Mouse (Mus musculus) ovary, adult 18-20 months (tissue): ENCODE measurements around the gene Tbx3.

Experiments used
- DNase-seq: peaks from one replicate; pipeline ENCODE4 v3.0.0; 2022; ENCODE audit warnings: low spot score, mixed read lengths

The Tbx3 gene

GRCm38 (mm10) chr5:119680329-119681010 lies 10.0 kb downstream of the Tbx3 start:
- DNase-seq = no peak

DNA sequence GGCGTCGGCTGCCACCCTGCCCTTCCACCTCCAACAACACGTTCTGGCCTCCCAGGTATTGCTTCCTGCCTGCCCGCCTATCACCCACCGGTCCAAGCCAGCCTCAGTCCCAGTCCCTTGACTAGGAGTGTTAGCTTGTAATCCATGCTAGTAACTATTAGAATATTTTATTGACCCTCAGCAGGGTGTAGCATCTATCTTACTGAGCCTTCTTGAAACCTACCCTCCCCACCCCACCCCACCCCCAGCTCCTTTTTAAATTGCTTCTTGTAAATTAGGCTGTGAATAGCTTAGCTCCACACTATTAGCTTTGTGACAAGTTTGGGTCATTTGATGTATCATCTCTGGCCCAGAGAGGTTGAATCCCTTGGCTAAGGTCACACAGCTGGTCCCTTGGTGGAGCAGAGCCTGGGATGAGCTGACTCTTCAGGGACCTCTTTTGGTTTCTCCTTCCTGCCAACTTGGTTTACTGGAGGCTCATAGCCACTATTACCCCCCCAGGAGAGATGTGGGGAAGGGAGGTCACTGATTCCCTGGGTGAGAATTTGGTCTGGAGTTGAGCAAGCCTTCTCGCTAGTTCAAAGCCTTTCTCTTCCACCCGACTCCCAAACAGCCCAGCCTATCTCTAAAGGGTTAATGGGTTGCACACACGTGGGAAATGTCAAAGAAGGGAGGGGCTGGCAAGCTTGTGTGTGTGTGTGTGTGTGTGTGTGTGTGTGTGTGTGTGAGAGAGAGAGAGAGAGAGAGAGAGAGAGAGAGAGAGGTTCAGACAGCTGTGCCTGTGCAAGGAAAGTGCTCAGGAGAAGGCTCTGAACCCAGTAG lies 10.8 kb downstream of the Tbx3 start:
- DNase-seq = no peak

DNA sequence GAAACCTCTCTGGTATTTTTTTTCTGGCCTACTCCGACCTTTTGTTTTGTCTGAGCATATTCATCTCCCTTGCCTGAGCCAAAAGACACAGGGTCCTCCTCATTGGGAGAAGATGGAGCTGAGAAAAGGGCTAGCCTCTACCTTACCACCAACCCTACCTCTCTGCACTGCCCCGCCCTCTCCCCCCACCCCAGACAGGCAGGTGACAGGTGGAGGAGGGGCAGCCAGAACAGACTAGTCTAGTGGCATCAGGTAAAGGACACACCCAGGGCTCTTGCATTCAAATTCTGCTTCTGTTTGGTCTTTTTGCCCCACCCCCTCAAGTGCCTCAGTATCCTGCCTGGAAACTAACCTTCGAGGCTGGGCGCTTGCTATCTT lies 11.4 kb downstream of the Tbx3 start:
- no peak for DNase-seq

GRCm38 (mm10) chr5:119682646-119683515 lies 12.4 kb downstream of the Tbx3 start:
- no peak for DNase-seq

DNA sequence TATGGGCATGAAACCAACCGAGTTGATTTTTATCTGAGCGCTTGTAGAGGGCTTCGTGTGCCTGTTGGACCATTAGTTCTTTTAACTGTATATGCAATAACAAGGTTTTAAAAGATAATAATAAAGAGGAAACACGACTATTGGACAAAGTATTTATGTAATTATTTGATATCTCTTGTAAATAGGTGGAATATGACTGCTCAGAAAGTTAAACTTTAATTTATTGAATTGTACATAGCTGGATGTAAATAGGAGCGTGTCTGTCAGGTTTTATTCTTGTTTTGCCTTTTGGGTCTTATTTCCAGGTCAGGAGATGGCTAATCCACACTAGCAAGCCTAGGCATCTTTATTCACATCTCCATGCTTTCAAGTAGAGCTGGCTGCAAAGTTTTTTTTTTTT lies 13.4 kb downstream of the Tbx3 start:
- DNase-seq = no peak

- DNase-seq = no peak
These were observed 14.4 kb downstream of the Tbx3 start for GRCm38 (mm10) chr5:119684701-119685391.

- no peak for DNase-seq
These were observed 15.2 kb downstream of the Tbx3 start for GRCm38 (mm10) chr5:119685446-119686198.

DNA sequence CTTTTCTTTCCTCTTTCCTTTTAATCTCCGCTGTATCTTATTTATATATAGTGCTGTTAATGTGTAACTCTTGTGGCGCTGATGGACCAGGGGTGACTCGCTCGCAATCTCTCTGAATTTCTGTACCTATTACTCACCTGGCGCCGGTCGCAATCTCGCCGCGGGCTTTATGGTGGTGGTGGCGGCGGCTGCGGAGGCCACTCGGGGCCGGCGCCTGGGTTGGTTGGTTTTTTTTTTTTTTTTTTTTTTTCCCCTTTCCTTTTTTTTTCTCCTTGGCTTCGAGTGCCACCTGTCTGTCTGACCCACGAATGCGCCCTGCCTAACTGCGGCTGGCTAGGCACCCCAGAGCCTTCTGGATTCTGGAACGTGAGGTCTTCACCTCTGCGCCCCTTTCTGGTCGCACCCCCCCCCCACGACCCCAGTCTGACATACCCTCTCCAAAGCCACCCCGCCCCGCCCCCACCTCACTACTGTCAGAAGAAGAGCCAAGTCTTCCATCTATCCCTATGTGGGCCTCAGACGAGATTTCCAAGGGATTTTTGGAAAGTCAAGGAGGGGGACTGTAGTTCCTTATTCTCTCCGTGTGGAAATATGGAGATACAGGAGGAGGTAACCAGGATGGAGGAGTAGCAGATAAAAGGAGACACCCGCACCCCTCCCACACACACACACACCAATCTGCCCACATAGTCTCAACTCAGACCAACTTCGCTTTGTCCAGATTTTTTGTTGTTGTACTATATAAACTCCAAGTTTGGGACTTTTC lies 15.9 kb downstream of the Tbx3 start:
- no peak for DNase-seq

DNA sequence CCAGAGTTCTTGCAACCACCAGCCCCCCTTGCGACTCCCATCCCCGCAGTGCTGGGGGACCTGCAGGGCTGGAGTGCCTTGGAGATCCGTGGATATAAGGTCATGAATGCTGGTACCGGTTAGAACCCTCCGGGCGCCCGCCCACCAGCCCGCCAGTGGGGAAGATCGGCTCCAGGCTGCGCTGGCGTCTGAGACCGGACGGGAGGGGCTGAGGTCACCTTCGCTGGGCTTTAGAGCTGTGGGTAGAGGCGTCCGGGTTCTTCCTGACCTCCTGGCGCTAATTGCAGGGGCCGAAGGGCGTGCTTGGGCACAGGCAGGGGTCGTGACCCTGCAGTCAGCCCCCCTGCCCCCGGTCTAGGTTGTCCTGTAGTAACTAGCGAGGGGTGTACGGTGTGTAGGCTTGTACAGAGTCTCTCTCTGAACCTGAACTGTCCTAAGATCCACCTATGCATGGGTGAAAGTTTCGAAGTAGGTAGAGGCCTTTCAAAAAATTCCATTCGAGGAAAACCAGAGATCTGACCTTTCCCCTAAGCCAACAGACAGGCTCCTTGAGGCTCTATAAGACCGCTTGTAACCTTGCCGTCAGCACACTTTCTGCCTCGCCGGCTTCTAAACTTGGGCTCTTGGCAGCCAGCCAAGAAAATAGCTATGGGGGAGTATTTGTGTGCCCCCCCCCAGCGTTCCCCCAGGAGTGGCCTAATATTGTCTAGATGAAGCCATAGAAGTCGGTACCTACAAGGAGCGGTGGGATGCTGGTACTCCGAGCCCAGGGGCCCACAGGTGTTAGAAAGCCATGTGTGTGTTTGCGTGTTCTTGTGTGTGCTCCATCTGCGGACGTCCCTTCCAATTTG lies 16.8 kb downstream of the Tbx3 start:
- DNase-seq = no peak

- DNase-seq = no peak
These were observed 17.4 kb downstream of the Tbx3 start for GRCm38 (mm10) chr5:119687856-119688206.

DNA sequence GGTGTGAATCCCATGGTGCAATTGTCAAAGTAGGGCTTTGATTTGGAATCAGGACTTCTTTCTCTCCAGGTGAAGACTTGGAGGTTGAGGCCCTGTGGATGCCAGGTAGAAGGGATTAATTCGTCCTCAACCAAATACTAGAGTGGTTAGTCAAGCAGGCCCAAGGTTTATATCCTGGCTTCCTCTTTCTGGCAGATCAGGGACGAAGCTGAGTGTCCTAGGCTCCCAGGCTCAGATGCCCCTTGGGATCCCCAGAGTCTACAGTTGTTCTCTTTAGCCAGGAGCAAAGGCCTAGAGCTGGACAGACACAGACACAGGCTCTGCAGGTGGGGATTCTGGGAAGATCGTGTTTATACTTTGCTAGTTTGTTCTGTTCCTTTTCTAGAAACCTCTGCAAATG lies 17.8 kb downstream of the Tbx3 start:
- no peak for DNase-seq

GRCm38 (mm10) chr5:119688914-119689420 lies 18.5 kb downstream of the Tbx3 start:
- DNase-seq = no peak

- DNase-seq = no peak
These were observed 19.0 kb downstream of the Tbx3 start for GRCm38 (mm10) chr5:119689501-119689900.

- DNase-seq = no peak
These were observed 20.6 kb downstream of the Tbx3 start for GRCm38 (mm10) chr5:119691075-119691474.

- DNase-seq = no peak
These were observed 22.0 kb downstream of the Tbx3 start for GRCm38 (mm10) chr5:119692425-119692824.

DNA sequence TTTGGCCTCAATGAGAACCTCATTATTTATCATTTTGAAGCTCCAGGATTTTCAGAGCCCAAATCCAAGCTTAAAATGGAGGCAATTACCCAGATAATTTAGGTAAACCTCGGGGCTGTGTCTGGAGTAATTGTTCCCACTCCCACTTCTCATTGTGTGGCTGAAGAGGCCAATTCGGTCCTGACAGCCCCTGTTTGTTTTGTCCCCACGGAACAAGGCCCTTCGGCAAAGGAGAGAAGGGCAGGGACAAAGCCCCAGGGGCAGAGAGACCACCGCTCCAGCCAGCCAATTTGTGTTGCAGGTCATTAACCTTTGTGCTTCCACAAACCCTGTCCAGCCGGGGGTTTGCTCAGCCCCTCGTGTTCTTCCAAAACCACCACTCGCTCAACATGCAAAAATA lies 24.4 kb downstream of the Tbx3 start:
- DNase-seq = no peak

DNA sequence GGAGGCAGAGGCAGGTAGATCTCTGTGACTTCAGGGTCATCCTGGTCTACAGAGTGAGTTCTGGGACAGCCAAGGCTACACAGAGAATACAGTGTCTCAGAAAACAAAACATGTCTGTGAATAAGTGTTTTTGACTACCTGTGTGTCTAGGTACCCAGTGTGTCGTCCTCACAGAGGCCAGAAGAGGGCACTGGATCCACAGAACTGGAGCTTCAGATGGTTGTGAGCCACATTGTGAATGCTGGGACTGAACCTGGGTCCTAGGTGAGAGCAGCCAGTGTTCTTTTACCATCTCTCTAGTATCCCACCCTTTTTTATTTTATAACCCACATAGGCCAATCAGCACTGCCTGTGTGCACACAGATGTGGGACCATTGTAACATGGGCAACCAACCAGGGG lies 32.6 kb downstream of the Tbx3 start:
- DNase-seq = no peak

- no peak for DNase-seq
These were observed 34.4 kb downstream of the Tbx3 start for GRCm38 (mm10) chr5:119704900-119705299.

DNA sequence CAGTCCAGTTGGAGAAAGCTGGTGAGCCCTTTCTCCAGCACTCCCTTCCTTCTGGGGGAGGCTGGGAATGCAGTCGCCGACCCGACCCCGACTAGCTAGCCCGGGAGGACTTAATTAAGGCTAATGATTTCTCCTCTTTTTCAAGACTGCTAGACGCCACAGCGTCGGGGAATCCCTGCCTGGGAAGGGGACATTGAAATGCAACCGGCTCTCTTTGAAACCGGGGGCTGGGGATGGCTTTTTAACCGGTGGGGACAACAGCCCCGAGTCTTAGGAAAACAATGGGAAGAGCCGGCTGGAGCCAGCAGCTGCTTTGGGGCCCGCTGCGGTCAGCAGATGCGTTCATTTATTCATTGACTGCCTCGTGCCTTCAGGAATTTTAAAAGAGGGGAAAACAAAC lies 36.0 kb downstream of the Tbx3 start:
- no peak for DNase-seq
